Mouse (Mus musculus) thymus, adult 2 months (tissue): ENCODE data around the gene Cmc1. TPM values are rescaled to one million over a fixed set of nuclear protein-coding genes. Genes with fewer than 3 reads are reported as not detected.
"Not testable (repeated sequence)": the region's sequence is repeated elsewhere in the genome, so short reads cannot be mapped to it uniquely, and the experiment has no call there.

ENCODE experiments used
- DNase-seq: peaks from one replicate; pipeline ENCODE4 v3.0.0; 2021
- H3K27ac ChIP-seq: fragments of 200-500 bp; 2 replicates; pipeline ENCODE4 v1.5.1; 2012; ENCODE audit warnings: low read length, control low read depth; ENCODE audit not compliant: control insufficient read depth, insufficient read depth
- H3K27me3 ChIP-seq: fragments of 200-500 bp; 2 replicates; pipeline ENCODE4 v1.6.1; 2012; ENCODE audit warnings: mild to moderate bottlenecking, low read length, moderate library complexity, mixed read lengths; ENCODE audit not compliant: control insufficient read depth, insufficient read depth
- H3K36me3 ChIP-seq: fragments of 200-500 bp; 2 replicates; pipeline ENCODE4 v1.6.1; 2012; ENCODE audit warnings: mild to moderate bottlenecking, low read length, moderate library complexity; ENCODE audit not compliant: control insufficient read depth, insufficient read depth
- H3K4me1 ChIP-seq: fragments of 200-500 bp; replicated peaks from 2 replicates; pipeline ENCODE4 v1.6.1; 2012; ENCODE audit warnings: low read length; ENCODE audit not compliant: control insufficient read depth, insufficient read depth
- H3K4me3 ChIP-seq: fragments of 200-500 bp; 2 replicates; pipeline ENCODE4 v1.5.1; 2012; ENCODE audit warnings: mild to moderate bottlenecking, low read length, control low read depth, moderate library complexity; ENCODE audit not compliant: control insufficient read depth, insufficient read depth
- CTCF ChIP-seq: fragments of 200-500 bp; IDR thresholded peaks from 2 replicates; pipeline ENCODE4 v1.5.1; 2012; ENCODE audit warnings: mild to moderate bottlenecking, control low read depth, low read length, moderate library complexity, borderline replicate concordance; ENCODE audit not compliant: control insufficient read depth, poor library complexity, insufficient read depth; ENCODE audit errors: extremely low read depth
- POLR2A ChIP-seq: fragments of 200-500 bp; IDR thresholded peaks from 2 replicates; pipeline ENCODE4 v1.6.1; 2012; ENCODE audit warnings: mild to moderate bottlenecking, low read length, control low read depth, moderate library complexity; ENCODE audit not compliant: control insufficient read depth, poor library complexity, insufficient read depth; ENCODE audit errors: extremely low read depth
- WGBS: fragments of 180-500 bp; shearing (Covaris S2); methylation state at CpG from one replicate; pipeline ENCODE4 v1.1.7; 2018; 5-methylcytosine and 5-hydroxymethylcytosine counted together
- polyA plus RNA-seq: library from polyadenylated mRNA; depleted of rRNA; stranded (reverse); fragments of >200 nt; gene quantifications from 2 replicates; pipeline ENCODE4 v1.2.3, GENCODE M21; 2012

Gene Cmc1
- polyA plus RNA-seq, 1 experiment = 1.6 TPM

DNA sequence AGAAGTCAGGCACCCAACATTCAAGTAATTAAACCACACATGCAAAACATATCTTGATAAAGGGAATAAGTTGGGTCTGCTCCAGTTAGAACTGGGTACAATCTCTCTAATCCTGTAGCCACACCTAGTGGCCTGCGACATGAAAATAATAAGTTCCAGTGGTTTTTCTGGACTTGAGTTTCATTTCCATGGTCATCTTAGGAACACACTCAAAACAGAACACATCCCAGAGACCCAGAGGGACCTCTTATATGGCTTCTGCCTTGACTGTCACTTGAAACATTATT is 1.2 kb upstream of the Cmc1 start:
- no peak overlapping the region for H3K4me3 ChIP-seq
- no peaks in the 10 kb centered on the region for H3K36me3 ChIP-seq
- WGBS = 91% methylated on average over 1 of the region's 1 CpGs
- H3K27ac ChIP-seq = no peak overlapping the region
- H3K4me1 ChIP-seq = peaks cover 10% of the 10 kb centered on the region
- no peaks in the 10 kb centered on the region for H3K27me3 ChIP-seq
- DNase-seq = no peak
- TF ChIP-seq POLR2A (no peak), CTCF (no peak)

DNA sequence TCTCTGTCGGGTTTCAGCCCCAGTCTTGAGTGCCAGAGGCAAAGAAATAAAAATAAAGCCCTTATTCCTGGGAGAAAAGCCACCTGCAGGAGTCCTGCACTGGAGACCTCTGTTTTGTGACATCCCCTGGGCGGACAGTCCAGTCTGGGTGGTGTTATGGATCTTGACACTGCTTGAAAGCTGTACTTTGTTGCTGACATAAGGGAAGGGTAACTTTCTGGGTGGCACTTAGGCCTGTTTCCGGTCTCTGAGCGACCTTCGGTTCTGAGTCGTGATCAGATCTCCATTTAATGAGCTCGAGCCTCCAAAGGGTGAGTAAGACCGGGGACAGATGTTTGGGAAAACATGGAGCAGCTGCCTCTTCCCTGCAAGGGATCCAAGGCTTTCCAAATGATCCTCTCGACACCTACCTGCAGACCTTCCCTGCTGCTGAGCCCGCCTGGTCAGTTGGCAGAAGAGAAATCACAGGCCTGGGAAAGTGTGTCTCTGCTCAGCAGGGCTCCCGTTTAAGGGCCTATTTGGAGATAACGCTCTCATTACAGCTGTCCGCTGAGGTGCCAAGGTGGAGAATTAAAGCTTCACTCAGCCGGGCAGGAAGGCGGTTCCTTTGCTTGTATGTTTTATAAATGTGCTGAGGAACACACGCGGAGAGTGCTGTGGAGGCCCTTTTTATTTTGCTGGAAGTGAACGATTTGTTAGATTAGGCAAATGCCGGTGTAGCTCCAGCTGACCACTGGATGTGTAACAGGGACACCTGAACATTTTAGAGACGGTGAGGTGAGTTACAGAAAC is 648 bp upstream of the Cmc1 start:
- Histone ChIP-seq H3K36me3 (no peaks in the 10 kb centered on the region), H3K27ac (no peak overlapping the region), H3K4me3 (peak overlapping the region; percentile 85), H3K27me3 (no peaks in the 10 kb centered on the region), H3K4me1 (peaks cover 10% of the 10 kb centered on the region)
- WGBS = 90% methylated on average over 20 of the region's 20 CpGs
- no peak for DNase-seq
- no peak for TF ChIP-seq CTCF
- no peak for TF ChIP-seq POLR2A

DNA sequence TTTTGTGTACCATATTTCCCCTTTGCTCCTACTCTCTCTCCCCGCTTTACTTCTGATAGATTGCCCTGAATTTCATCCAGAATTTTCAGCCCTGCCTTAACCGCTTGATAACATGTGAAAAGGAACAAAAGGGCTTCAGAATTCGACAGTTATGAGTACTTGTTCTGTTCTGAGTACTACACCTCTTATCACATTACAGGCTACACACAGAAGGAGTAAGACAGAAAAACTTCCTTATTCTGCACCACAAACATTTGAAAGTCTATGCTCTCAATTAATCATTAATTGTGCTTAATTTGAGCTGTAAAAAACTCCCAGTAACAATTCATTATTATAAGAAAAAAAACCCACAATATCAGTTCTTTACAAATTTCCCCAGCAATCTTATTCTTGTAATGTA is 9.6 kb downstream of the Cmc1 start:
- WGBS = 86% methylated on average over 3 of the region's 3 CpGs

DNA sequence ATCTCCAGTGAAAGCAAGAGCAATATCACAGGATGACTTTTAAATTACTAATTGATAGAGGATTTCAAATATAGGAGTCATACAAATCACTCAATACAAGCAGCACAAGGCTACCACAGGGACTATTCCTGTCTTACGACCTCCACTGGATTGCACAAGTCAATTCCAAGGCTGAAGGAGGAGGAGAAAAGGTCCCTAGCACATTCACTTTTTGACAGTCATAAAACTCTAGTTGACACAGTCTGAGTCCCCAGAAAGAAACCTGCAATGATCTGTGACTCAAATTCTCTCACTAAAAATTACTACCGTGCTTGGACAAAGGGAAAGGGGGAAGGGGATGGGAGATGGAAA is 39.6 kb downstream of the Cmc1 start:
- H3K4me3 ChIP-seq = no peak overlapping the region
- H3K4me1 ChIP-seq = no peaks in the 10 kb centered on the region; the same call in 1 of the 2 replicates
- no peak overlapping the region for H3K27ac ChIP-seq
- no peaks in the 10 kb centered on the region for H3K27me3 ChIP-seq
- 76% methylated on average over 2 of the region's 2 CpGs for whole genome bisulfite sequencing
- TF ChIP-seq POLR2A (no peak), CTCF (no peak)
- DNase-seq = no peak
- H3K36me3 ChIP-seq = no peaks in the 10 kb centered on the region

More for the DNA sequence above, 9.6 kb downstream of the Cmc1 start:
- not testable (repeated sequence) for H3K4me3 ChIP-seq, H3K27ac ChIP-seq, H3K4me1 ChIP-seq, DNase-seq, H3K27me3 ChIP-seq, H3K36me3 ChIP-seq

DNA sequence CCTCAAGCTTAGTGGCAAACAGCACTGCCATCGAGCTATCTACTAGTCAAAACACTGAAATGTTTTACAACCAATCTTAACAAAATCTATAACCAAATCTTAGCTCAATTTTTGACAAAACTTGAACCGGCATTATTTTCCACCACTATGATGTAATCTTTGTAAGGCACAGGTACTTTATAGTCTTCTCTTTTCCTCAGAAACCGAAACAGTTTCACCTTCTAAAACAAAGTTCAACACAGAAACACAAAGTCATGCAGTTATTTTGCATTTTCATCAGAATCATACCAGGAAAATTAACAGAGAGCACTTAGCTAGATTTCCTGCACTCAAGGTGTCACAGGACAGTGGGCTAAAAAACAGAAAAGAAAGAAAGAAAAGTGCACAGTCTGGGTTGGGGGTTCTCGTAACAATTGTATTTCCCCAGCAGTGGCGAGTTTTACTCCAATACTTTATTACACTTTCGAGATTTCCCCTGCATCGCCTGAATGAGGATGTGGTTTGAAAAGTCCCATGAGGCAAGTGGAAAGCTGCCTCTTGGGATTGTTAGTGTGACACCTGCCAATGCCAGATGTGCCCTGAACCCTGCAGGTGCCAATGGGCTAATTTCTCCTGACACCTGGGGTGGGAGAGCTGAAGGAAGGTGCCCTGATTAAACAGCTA is 40.1 kb downstream of the Cmc1 start:
- no peak for TF ChIP-seq POLR2A
- TF ChIP-seq CTCF = no peak
- DNase-seq = peak; percentile 8
- Histone ChIP-seq H3K4me1 (no peaks in the 10 kb centered on the region; the same call in 1 of the 2 replicates), H3K27me3 (no peaks in the 10 kb centered on the region), H3K36me3 (no peaks in the 10 kb centered on the region), H3K27ac (no peak overlapping the region), H3K4me3 (no peak overlapping the region)
- 43% methylated on average over 7 of the region's 7 CpGs for WGBS

DNA sequence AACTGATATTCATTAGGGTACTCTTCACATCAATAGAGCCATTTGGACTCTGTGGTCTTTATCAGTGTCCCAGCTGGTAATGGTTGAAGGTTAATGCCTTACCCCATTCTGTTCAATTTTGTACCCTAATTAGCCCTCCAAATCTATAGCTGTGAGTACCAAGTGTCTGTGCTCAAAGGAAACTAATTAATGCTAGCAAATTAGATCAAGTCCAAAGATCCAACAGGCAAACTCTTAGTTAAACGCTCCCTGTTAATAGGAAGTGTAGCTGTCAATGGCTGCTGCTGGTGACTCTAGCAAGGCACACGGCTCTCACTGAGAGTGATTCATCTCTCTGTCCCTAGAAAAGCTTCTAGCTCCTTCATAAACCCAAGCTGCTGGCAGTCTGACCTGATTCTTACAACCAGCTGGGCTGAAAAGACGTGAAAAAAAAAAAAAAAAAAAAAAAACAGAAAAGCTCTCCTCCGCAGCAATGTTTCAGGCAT is 41.4 kb downstream of the Cmc1 start:
- Histone ChIP-seq H3K36me3 (no peaks in the 10 kb centered on the region), H3K27me3 (no peaks in the 10 kb centered on the region), H3K27ac (no peak overlapping the region), H3K4me1 (no peaks in the 10 kb centered on the region; the same call in 1 of the 2 replicates), H3K4me3 (no peak overlapping the region)
- WGBS = 90% methylated on average over 4 of the region's 4 CpGs
- TF ChIP-seq POLR2A = no peak
- TF ChIP-seq CTCF = no peak
- DNase-seq = no peak

DNA sequence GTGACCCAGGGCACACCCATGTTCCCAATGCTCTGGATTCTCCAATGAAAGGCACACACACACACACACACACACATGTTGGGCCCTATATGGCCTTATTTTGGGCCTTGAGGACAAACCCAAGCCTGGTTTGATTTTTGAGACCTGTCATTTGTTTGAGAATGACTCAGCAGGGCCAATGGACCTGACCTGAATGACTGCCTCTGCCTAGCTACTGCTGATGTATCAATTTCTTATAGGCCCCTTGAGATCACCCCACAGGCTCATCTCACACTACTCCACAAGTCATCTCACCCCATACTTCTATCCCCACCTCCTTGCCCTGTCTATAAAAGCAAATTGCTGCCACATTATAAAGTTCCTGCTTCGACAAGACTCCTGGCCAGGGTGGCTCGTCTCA is 48.2 kb downstream of the Cmc1 start:
- no peaks in the 10 kb centered on the region for H3K36me3 ChIP-seq

More for the DNA sequence above, 48.2 kb downstream of the Cmc1 start:
- no peak for TF ChIP-seq POLR2A
- no peak for TF ChIP-seq CTCF
- Histone ChIP-seq H3K4me3 (no peak overlapping the region), H3K27ac (no peak overlapping the region), H3K27me3 (no peaks in the 10 kb centered on the region), H3K4me1 (no peaks in the 10 kb centered on the region)
- no peak for DNase-seq
- 98% methylated on average over 2 of the region's 2 CpGs for WGBS
